Mouse (Mus musculus): ENCODE measurements at regions not wholly inside any gene's neighbourhood (a gene's known extent, or its start where the extent isn't known, plus 50 kb on each side); places are given as distances from the start of the nearest gene placed in this dataset.
A peak's percentile ranks its signal among the peaks of the same experiment; 100 is the strongest.

- DNase-seq (ENCODE audit: low read depth, low spot score), result no peak
Observed at GRCm38 (mm10) chr6:140300470-140301145, 123.2 kb upstream of the Plekha5 start.

GRCm38 (mm10) chr6:140299653-140300052 lies 124.2 kb upstream of the Plekha5 start:
- DNase-seq (ENCODE audit: low read depth, low spot score), result no peak

GRCm38 (mm10) chr6:140297969-140298554 lies 125.8 kb upstream of the Plekha5 start:
- no peak for DNase-seq (ENCODE audit: low read depth, low spot score)

DNA sequence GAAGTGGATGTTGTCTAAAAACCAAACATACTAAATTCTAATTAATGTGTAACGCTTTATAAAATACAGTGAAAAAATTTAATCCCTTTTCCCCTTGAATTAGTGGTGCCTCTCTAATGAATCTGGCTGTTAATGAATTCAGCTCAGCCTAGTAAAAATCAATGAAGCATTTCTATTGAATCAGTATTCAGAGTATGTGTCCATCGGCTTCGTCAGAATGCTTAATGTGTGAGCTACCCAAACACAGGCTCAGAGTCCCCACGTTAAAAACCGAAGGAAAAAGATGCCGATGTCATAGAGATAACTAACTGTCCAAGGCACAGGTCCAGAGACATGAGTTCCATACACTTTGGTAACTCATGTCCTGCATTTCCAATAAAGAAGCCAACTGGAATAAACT lies 126.3 kb upstream of the Plekha5 start:
- no peak for DNase-seq (ENCODE audit: low read depth, low spot score)

- DNase-seq (ENCODE audit: low read depth, low spot score), result no peak
Observed at GRCm38 (mm10) chr6:140290109-140290508, 133.7 kb upstream of the Plekha5 start.

- DNase-seq (ENCODE audit: low read depth, low spot score), result no peak
Observed at GRCm38 (mm10) chr6:140288799-140289198, 135.1 kb upstream of the Plekha5 start.

DNA sequence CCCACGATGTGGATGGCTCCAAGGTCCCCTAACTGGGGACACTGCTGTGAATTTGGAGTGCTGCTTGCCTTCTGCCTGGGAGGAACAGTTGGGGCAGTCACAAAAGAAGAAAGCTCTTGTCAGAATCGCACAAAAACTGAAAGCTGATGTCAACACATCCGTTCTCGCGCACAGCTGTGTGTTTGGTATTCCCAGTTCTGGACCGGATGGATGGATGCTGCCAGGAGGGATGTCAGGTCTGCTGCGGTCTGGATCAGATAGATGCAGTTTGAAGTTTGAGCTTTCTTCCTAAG lies 141.6 kb upstream of the Plekha5 start:
- DNase-seq (ENCODE audit: low read depth, low spot score), result no peak

DNA sequence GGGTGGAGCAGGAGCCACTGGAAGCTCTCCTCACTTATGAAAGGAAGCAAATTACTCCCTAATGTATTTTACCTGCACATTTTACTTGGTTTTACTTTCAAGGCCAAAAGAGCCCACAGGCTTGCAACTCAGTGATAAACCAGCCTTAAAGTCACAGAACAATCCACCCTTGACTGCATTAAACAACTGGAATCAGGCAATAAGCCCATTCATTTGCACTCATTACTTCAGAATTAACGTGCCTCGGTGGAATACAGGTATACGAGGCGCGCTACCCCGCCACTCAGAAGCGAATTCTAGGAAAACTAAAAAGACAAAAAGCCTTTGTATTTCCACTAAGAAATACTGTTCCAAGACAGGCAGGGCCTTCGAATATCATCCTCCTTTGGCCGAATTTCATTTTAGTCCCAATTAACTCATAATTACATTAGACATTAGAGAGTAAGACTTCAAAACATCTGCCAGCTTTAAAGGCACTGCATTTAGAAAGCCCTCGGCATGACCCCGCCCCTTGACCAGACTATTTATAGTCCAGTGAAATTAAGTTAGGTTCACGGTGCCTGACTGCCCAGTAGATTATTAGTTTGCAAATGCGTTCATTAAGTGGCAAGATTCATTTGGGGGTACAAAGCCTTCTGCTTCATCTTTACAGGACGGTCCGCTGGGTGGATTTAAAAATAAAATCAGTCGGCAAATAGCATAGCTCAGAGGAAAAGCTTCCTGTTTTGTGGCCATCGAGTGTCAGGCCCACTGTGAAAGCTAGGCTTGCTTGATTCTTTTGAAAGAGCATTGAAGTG lies 142.2 kb upstream of the Plekha5 start:
- DNase-seq (ENCODE audit: low read depth, low spot score), result no peak

DNA sequence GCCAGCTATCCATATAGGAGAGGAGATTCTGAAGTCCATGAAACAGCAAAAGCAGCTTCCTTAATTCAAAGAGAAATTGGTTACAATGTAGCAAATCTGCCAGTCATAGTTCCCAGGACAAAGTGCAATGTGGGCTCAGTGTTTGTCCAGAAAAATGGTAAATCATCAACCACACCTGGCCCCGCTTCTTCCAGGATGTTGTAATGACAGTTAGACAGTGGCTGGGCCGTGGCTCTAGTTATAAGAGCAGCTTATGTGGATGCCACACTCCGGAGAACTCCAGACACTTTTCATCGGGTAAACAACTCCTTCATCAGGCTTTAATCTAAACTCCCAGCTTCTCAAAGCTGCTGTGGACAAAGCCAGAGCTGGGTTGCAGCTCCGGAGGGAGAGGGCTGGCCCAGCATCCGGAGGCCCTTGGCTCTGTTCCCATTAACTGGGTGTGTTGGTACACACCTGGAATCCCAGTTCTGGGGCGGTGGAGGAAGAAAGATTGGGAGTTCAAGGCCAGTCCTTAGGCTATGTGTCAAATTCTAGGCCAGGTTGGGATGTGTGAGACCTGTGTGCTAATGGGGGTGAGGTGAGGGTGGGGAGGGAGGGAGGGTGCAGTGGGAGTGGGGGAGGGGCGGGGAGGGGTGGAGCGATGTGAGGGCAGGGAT lies 142.9 kb upstream of the Plekha5 start:
- no peak for DNase-seq (ENCODE audit: low read depth, low spot score)

DNA sequence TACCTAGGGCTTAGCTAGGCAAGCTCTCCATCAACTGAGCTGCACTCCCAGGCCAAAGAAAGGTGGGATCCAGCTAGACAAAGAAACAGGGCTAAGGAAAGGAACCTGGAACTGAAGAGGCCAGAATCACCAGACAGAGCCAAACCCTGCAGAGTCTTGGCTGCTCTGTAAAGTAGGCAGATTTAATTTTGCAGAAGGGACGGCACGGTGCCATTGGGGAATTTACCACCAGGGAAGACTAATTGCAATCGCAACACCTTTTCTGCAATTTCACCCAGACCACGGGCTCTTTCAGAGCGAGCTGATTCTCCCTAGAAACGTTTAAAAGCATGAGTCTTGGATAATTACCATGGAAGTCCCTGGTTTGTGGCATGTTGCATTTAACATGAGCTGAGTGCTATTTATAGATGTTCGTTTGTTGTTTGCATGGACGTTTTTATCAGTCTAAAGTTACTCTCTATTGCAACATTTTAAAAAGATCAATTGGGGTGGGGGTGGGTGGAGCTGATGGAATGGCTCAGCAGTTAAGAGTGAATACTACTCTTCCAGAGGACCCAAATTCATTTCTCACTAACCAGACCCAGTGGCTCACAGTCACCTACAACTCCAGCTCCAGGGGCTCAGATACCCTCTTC lies 144.0 kb upstream of the Plekha5 start:
- no peak for DNase-seq (ENCODE audit: low read depth, low spot score)

DNA sequence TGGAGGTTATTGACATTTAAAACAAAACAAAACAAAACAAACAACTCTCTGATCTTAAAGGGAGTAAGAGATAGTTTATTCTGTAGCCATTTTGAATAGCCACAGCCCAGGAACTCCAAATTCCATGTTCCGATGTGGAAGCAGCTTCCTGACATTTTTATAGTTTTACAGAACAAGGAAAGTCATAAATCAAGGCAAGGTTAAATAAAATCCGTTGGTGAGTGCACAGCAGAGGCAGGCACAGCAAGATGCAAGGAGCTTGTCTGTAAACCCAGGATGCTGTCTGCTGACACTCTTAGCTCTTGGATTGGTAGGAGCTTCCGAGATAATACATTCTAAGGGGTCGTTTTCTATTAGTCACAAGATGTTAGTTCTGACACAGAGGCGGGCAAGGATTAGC lies 145.1 kb upstream of the Plekha5 start:
- no peak for DNase-seq (ENCODE audit: low read depth, low spot score)

- no peak for DNase-seq (ENCODE audit: low read depth, low spot score)
Observed at GRCm38 (mm10) chr6:140270592-140270991, 153.3 kb upstream of the Plekha5 start.

DNA sequence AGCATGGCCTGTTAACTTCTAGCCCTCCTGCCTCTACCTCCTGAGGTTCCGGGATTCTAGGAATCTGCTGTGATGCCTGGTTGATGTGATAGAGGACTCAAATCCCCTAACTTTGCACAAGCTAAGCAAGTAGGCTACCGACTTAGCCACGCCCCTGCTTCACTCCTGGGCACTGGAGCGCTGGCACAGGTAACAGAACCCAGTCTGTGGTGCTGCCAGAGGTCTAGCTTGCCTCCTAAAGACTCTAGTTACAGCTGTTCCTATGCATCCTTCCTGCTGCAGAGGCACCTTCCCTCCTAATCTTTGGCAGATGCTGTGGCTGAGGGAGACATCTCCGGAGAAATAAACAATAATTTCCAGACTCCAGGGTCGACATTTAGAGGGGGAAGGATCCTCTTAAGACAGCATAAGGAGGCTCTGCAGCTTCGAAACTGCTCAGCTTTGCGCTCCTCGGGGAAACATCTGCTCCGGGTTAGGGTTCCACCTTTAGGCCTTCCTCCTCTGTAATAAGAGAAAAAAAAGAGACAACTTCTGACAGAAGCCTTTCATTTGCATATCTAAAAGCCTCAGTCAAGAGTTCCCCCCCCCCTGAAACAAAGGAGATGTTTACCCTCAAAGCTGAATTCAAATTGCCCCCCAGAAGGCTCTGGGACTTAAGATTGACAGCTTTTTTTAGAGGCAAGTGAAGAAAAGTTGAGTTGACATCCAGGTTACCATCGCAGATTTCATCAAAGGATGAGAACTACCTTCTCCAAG lies 155.4 kb upstream of the Plekha5 start:
- no peak for DNase-seq (ENCODE audit: low read depth, low spot score)

GRCm38 (mm10) chr6:140263920-140264319 lies 159.9 kb upstream of the Plekha5 start:
- no peak for DNase-seq (ENCODE audit: low read depth, low spot score)

- DNase-seq (ENCODE audit: low read depth, low spot score), result no peak
Observed at GRCm38 (mm10) chr6:140261813-140262212, 162.0 kb upstream of the Plekha5 start.

DNA sequence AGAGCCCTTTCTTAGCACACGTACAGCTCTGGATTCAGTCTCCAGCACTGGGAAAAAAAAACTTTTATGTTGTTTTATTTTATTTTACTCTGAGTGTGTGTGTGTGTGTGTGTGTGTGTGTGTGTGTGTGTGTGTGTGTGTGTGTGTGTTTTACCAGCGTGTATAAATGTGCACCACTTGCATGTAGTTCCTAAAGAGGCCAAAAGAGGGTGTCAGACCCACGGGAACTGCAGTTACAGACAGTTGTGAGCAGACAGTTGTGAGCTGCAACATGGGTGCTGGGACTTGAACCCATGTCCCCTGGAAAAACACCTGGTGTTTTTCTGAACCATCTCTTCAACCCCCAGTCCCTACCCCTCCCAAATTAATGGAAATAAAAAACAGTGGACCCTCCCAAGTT lies 165.1 kb upstream of the Plekha5 start:
- DNase-seq (ENCODE audit: low read depth, low spot score), result no peak

GRCm38 (mm10) chr6:140258101-140258500 lies 165.8 kb upstream of the Plekha5 start:
- DNase-seq (ENCODE audit: low read depth, low spot score), result no peak

GRCm38 (mm10) chr6:140251527-140251926 lies 172.3 kb upstream of the Plekha5 start:
- no peak for DNase-seq (ENCODE audit: low read depth, low spot score)

DNA sequence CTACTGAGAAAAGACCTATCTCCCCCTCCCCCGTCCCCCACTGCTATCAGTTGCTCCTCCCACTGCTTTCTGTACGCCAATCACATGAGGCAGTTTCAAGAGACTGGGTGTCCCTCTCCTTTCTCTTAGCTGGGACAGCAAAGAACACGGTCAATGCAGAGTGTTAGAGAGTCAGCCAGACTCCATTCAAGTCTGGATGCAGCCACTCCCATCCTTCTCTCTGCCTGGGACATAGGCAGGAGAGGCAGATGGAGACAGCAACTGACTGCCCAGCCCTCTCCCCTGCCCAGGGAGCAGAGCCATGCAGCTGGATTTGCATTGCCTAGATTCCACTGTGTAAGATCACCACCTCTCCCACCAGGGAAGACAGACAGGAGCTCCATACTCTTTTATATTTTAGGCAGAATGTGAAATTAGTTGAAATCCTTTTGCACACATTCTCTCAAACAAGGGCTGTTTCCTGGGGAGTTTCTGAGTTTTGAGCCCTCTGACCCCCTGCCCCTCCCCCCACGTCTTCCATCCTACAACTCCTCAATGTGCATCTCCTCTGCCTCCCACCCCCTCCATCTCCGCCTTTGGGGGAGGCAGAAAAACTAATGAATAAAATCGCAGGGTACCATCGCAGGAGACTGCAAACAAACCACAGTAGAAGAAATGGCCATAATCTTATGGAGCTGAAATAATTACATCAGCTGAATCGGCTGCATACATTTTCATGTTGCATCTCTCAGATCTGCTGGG lies 180.3 kb upstream of the Plekha5 start:
- peak; percentile 18 for DNase-seq (ENCODE audit: low read depth, low spot score)

- DNase-seq (ENCODE audit: low read depth, low spot score), result no peak
Observed at GRCm38 (mm10) chr6:140239356-140239755, 184.5 kb upstream of the Plekha5 start.

- DNase-seq (ENCODE audit: low read depth, low spot score), result no peak
Observed at GRCm38 (mm10) chr6:140231537-140231936, 190.3 kb upstream of the Plcz1 start.
